Mouse (Mus musculus) lung, postnatal 14 days (tissue): ENCODE measurements around the gene Scpep1.

ENCODE experiments used
- DNase-seq: peaks from one replicate; pipeline ENCODE4 v3.0.0; 2021

Scpep1 gene

GRCm38 (mm10) chr11:88973776-88974701 lies 18.8 kb upstream of the Scpep1 start:
- DNase-seq: peak; percentile 93

- DNase-seq: no peak
These were observed 15.0 kb upstream of the Scpep1 start, which contains the start of gene Coil for GRCm38 (mm10) chr11:88970202-88970732. TSS of gene Coil (plus strand) at chr11:88970252.

- no peak for DNase-seq
These were observed 11.7 kb upstream of the Scpep1 start, which contains the start of gene Elobl for GRCm38 (mm10) chr11:88966881-88967361. TSS of gene Elobl (minus strand) at chr11:88966931.

- DNase-seq: no peak
These were observed 3.6 kb upstream of the Scpep1 start for GRCm38 (mm10) chr11:88958851-88959250.

GRCm38 (mm10) chr11:88954803-88955202 lies 462 bp downstream of the Scpep1 start:
- DNase-seq: peak; percentile 7

GRCm38 (mm10) chr11:88953582-88953981 lies 1.7 kb downstream of the Scpep1 start:
- no peak for DNase-seq

GRCm38 (mm10) chr11:88952117-88952516 lies 3.1 kb downstream of the Scpep1 start:
- DNase-seq: no peak

- no peak for DNase-seq
These were observed 3.7 kb downstream of the Scpep1 start for GRCm38 (mm10) chr11:88951576-88951975.

GRCm38 (mm10) chr11:88950640-88951250 lies 4.5 kb downstream of the Scpep1 start:
- DNase-seq: no peak

GRCm38 (mm10) chr11:88949802-88950639 lies 5.2 kb downstream of the Scpep1 start:
- DNase-seq: no peak

GRCm38 (mm10) chr11:88948896-88949295 lies 6.4 kb downstream of the Scpep1 start:
- DNase-seq: no peak

- DNase-seq: no peak
These were observed 9.2 kb downstream of the Scpep1 start for GRCm38 (mm10) chr11:88945971-88946585.

GRCm38 (mm10) chr11:88941489-88941888 lies 13.8 kb downstream of the Scpep1 start:
- no peak for DNase-seq

- no peak for DNase-seq
These were observed 15.6 kb downstream of the Scpep1 start for GRCm38 (mm10) chr11:88939634-88940033.

GRCm38 (mm10) chr11:88938770-88939169 lies 16.5 kb downstream of the Scpep1 start:
- no peak for DNase-seq

- DNase-seq: no peak
These were observed 17.4 kb downstream of the Scpep1 start for GRCm38 (mm10) chr11:88937886-88938285.

- DNase-seq: no peak
These were observed 20.9 kb downstream of the Scpep1 start for GRCm38 (mm10) chr11:88934089-88935000.

- no peak for DNase-seq
These were observed 22.2 kb downstream of the Scpep1 start for GRCm38 (mm10) chr11:88933030-88933429.

GRCm38 (mm10) chr11:88931692-88932530 lies 23.4 kb downstream of the Scpep1 start:
- DNase-seq: no peak

- no peak for DNase-seq
These were observed 28.7 kb downstream of the Scpep1 start for GRCm38 (mm10) chr11:88926566-88926965.
